Mouse (Mus musculus): ENCODE measurements around the gene Slc22a14.

DNA sequence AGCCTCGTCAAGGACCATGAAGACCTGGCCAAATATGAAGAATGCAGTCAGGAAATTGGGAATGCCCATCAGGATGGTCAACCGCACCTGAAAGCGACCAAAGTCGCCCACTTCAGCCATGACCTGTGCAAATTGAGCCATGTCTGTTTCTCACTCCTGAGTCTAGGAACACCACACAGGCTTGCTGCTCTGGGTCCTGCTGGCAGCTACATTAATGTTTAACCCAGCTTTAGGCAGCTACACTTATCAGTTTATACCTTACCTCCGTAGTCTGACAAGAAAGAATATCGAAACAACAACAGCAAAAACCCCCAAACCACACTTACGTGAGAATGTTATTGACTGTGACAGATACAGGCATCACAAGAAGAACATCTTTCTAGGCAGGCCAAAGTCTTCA is 133.8 kb downstream of the Slc22a14 start:
- TF ChIP-seq POLR2A (IDR thresholded peaks at IDR 0.05; ENCODE audit: low read depth, low read length) (no peak), CTCF (IDR thresholded peaks at IDR 0.05; ENCODE audit: extremely low read depth, insufficient read length, insufficient replicate concordance, low read depth, low read length) (no peak)
